Mouse (Mus musculus) heart, embryonic 10.5 days (tissue): Measurements from ENCODE around the gene Tac4. TPM values are rescaled to one million over a fixed set of nuclear protein-coding genes. Genes with fewer than 3 reads are reported as not detected.

Experiments used
- DNase-seq: peaks from one replicate; pipeline ENCODE4 v3.0.0-alpha.2; 2017; ENCODE audit warnings: low spot score
- H3K27ac ChIP-seq: fragments of 300-500 bp; sonication (generic); 2 replicates; pipeline ENCODE4 v1.5.1; 2016; ENCODE audit warnings: mild to moderate bottlenecking
- H3K27me3 ChIP-seq: fragments of 300-500 bp; sonication (generic); 2 replicates; pipeline ENCODE4 v1.6.1; 2016; ENCODE audit warnings: mild to moderate bottlenecking; ENCODE audit not compliant: poor library complexity, insufficient read depth, severe bottlenecking
- H3K36me3 ChIP-seq: fragments of 300-500 bp; sonication (generic); 2 replicates; pipeline ENCODE4 v1.6.1; 2016; ENCODE audit warnings: mild to moderate bottlenecking, moderate library complexity
- H3K4me1 ChIP-seq: fragments of 300-500 bp; sonication (generic); 2 replicates; pipeline ENCODE4 v1.6.1; 2016; ENCODE audit warnings: mild to moderate bottlenecking
- H3K4me3 ChIP-seq: fragments of 300-500 bp; sonication (generic); 2 replicates; pipeline ENCODE4 v1.5.1; 2016; ENCODE audit warnings: mild to moderate bottlenecking, moderate library complexity
- H3K9me3 ChIP-seq: fragments of 300-500 bp; sonication (generic); 2 replicates; pipeline ENCODE4 v1.6.1; 2016; ENCODE audit warnings: mild to moderate bottlenecking, moderate library complexity
- WGBS: fragments of 180-500 bp; shearing (Covaris S2); methylation state at CpG from one replicate; pipeline ENCODE4 v1.1.7; 2016; 5-methylcytosine and 5-hydroxymethylcytosine counted together
- polyA plus RNA-seq: library from polyadenylated mRNA; unstranded; fragments of >200 nt; fragmentation: Nextera tagmentation; extraction: Ambion mirVana; gene quantifications from 2 replicates; pipeline ENCODE4 v1.2.1, GENCODE M21; 2016

The Tac4 gene
- polyA plus RNA-seq, 1 experiment from 2014 or later, result not detected

- Histone ChIP-seq H3K27ac (no peak overlapping the region), H3K4me1 (peaks cover 19% of the 10 kb centered on the region)
Observed at GRCm38 (mm10) chr11:95266540-95267245, 5.4 kb downstream of the Tac4 start.

GRCm38 (mm10) chr11:95273661-95274060 is 12.3 kb downstream of the Tac4 start:
- Histone ChIP-seq H3K9me3 (no peaks in the 10 kb centered on the region), H3K36me3 (peaks cover 100% of the 10 kb centered on the region), H3K4me3 (no peak overlapping the region), H3K27ac (no peak overlapping the region), H3K4me1 (no peaks in the 10 kb centered on the region), H3K27me3 (no peaks in the 10 kb centered on the region)
- WGBS, result 82% methylated on average over 5 of the region's 5 CpGs
- DNase-seq, result no peak

More at GRCm38 (mm10) chr11:95266540-95267245, 5.4 kb downstream of the Tac4 start:
- 49% methylated on average over 6 of the region's 6 CpGs for WGBS
- Histone ChIP-seq H3K36me3 (peaks cover 31% of the 10 kb centered on the region), H3K27me3 (peaks cover 1% of the 10 kb centered on the region; the same call in 1 of the 2 replicates), H3K4me3 (no peak overlapping the region), H3K9me3 (no peaks in the 10 kb centered on the region)
- no peak for DNase-seq

- WGBS, result 65% methylated on average over 3 of the region's 3 CpGs
- Histone ChIP-seq H3K27me3 (no peaks in the 10 kb centered on the region), H3K9me3 (no peaks in the 10 kb centered on the region), H3K27ac (no peak overlapping the region; the same call in 1 of the 2 replicates), H3K4me1 (no peaks in the 10 kb centered on the region), H3K36me3 (peaks cover 100% of the 10 kb centered on the region), H3K4me3 (no peak overlapping the region)
- no peak for DNase-seq
Observed at GRCm38 (mm10) chr11:95274613-95275012, 13.3 kb downstream of the Tac4 start.

GRCm38 (mm10) chr11:95276056-95276455 is 14.7 kb downstream of the Tac4 start:
- DNase-seq, result no peak

GRCm38 (mm10) chr11:95279061-95279659 is 17.8 kb downstream of the Tac4 start:
- Histone ChIP-seq H3K9me3 (no peaks in the 10 kb centered on the region), H3K27ac (no peak overlapping the region), H3K27me3 (no peaks in the 10 kb centered on the region), H3K4me3 (no peak overlapping the region), H3K4me1 (no peaks in the 10 kb centered on the region), H3K36me3 (peaks cover 100% of the 10 kb centered on the region)
- DNase-seq, result no peak
- WGBS, result 90% methylated on average over 4 of the region's 4 CpGs

More at GRCm38 (mm10) chr11:95276056-95276455, 14.7 kb downstream of the Tac4 start:
- Histone ChIP-seq H3K4me3 (no peak overlapping the region), H3K9me3 (no peaks in the 10 kb centered on the region), H3K4me1 (no peaks in the 10 kb centered on the region), H3K27me3 (no peaks in the 10 kb centered on the region), H3K36me3 (peaks cover 100% of the 10 kb centered on the region), H3K27ac (no peak overlapping the region)
- 80% methylated on average over 6 of the region's 6 CpGs for WGBS

GRCm38 (mm10) chr11:95282331-95282730 is 21.0 kb downstream of the Tac4 start:
- Histone ChIP-seq H3K4me1 (no peaks in the 10 kb centered on the region), H3K9me3 (no peaks in the 10 kb centered on the region)
- 95% methylated on average over 5 of the region's 5 CpGs for WGBS

GRCm38 (mm10) chr11:95291998-95292397 is 30.7 kb downstream of the Tac4 start:
- H3K36me3 ChIP-seq, result peaks cover 88% of the 10 kb centered on the region
- no peaks in the 10 kb centered on the region for H3K9me3 ChIP-seq
- no peak overlapping the region for H3K27ac ChIP-seq
- WGBS, result 80% methylated on average over 4 of the region's 4 CpGs
- DNase-seq, result no peak
- no peaks in the 10 kb centered on the region for H3K4me1 ChIP-seq
- H3K4me3 ChIP-seq, result no peak overlapping the region
- H3K27me3 ChIP-seq, result no peaks in the 10 kb centered on the region

More at GRCm38 (mm10) chr11:95282331-95282730, 21.0 kb downstream of the Tac4 start:
- H3K4me3 ChIP-seq, result no peak overlapping the region
- no peaks in the 10 kb centered on the region for H3K27me3 ChIP-seq
- no peak overlapping the region for H3K27ac ChIP-seq
- H3K36me3 ChIP-seq, result peaks cover 99% of the 10 kb centered on the region
- DNase-seq, result no peak

- no peaks in the 10 kb centered on the region for H3K27me3 ChIP-seq
- no peak overlapping the region for H3K4me3 ChIP-seq
- 86% methylated on average over 8 of the region's 8 CpGs for WGBS
- H3K36me3 ChIP-seq, result peaks cover 87% of the 10 kb centered on the region
- H3K9me3 ChIP-seq, result no peaks in the 10 kb centered on the region
- no peaks in the 10 kb centered on the region for H3K4me1 ChIP-seq
- H3K27ac ChIP-seq, result no peak overlapping the region
- no peak for DNase-seq
Observed at GRCm38 (mm10) chr11:95293017-95293624, 31.8 kb downstream of the Tac4 start.

GRCm38 (mm10) chr11:95295736-95296135 is 34.4 kb downstream of the Tac4 start:
- Histone ChIP-seq H3K36me3 (peaks cover 88% of the 10 kb centered on the region), H3K4me3 (no peak overlapping the region), H3K27ac (no peak overlapping the region), H3K4me1 (no peaks in the 10 kb centered on the region), H3K27me3 (no peaks in the 10 kb centered on the region), H3K9me3 (no peaks in the 10 kb centered on the region)
- DNase-seq, result no peak
- 94% methylated on average over 13 of the region's 13 CpGs for WGBS

- WGBS, result 15% methylated on average over 2 of the region's 2 CpGs
- H3K36me3 ChIP-seq, result peaks cover 88% of the 10 kb centered on the region
Observed at GRCm38 (mm10) chr11:95298146-95298545, 36.8 kb downstream of the Tac4 start.

GRCm38 (mm10) chr11:95299886-95300285 is 38.6 kb downstream of the Tac4 start:
- no peak for DNase-seq
- 85% methylated on average over 12 of the region's 12 CpGs for WGBS
- H3K27me3 ChIP-seq, result no peaks in the 10 kb centered on the region
- H3K4me1 ChIP-seq, result no peaks in the 10 kb centered on the region
- no peaks in the 10 kb centered on the region for H3K9me3 ChIP-seq
- peaks cover 87% of the 10 kb centered on the region for H3K36me3 ChIP-seq
- H3K27ac ChIP-seq, result no peak overlapping the region
- no peak overlapping the region for H3K4me3 ChIP-seq

More at GRCm38 (mm10) chr11:95298146-95298545, 36.8 kb downstream of the Tac4 start:
- no peaks in the 10 kb centered on the region for H3K4me1 ChIP-seq
- DNase-seq, result no peak
- H3K9me3 ChIP-seq, result no peaks in the 10 kb centered on the region
- no peak overlapping the region for H3K27ac ChIP-seq
- H3K4me3 ChIP-seq, result no peak overlapping the region
- H3K27me3 ChIP-seq, result no peaks in the 10 kb centered on the region

- DNase-seq, result no peak
- Histone ChIP-seq H3K9me3 (no peaks in the 10 kb centered on the region), H3K4me1 (no peaks in the 10 kb centered on the region), H3K36me3 (peaks cover 94% of the 10 kb centered on the region), H3K27me3 (no peaks in the 10 kb centered on the region), H3K27ac (no peak overlapping the region), H3K4me3 (no peak overlapping the region)
- WGBS, result 90% methylated on average over 3 of the region's 3 CpGs
Observed at GRCm38 (mm10) chr11:95301772-95302171, 40.4 kb downstream of the Tac4 start.

GRCm38 (mm10) chr11:95305600-95305999 is 44.3 kb downstream of the Tac4 start:
- H3K4me3 ChIP-seq, result no peak overlapping the region
- WGBS, result 87% methylated on average over 7 of the region's 7 CpGs
- peaks cover 58% of the 10 kb centered on the region for H3K36me3 ChIP-seq
- H3K27ac ChIP-seq, result no peak overlapping the region
- DNase-seq, result no peak
- peaks cover 5% of the 10 kb centered on the region; the same call in 1 of the 2 replicates for H3K4me1 ChIP-seq
- H3K9me3 ChIP-seq, result no peaks in the 10 kb centered on the region
- H3K27me3 ChIP-seq, result no peaks in the 10 kb centered on the region
